Mouse (Mus musculus): ENCODE measurements around the gene Afg1l. TPM values are rescaled to one million over a fixed set of nuclear protein-coding genes. Genes with fewer than 3 reads are reported as not detected.

The Afg1l gene
- polyA plus RNA-seq, 1 experiment from 2014 or later: 7.1 TPM

- Histone ChIP-seq H3K27me3 (replicated peaks; ENCODE audit: insufficient read depth, low read length) (no peaks in the 10 kb centered on the region), H3K4me2 (replicated peaks; ENCODE audit: low read depth, low read length) (no peak overlapping the region), H3K4me1 (ENCODE audit: insufficient read depth, low read depth, low read length) (peaks cover 4% of the 10 kb centered on the region; the same call in 1 of the 2 replicates), H3K4me3 (ENCODE audit: low read depth, low read length) (no peak overlapping the region), H3K27ac (ENCODE audit: low read length) (peak overlapping the region; percentile 77), H3K36me3 (ENCODE audit: insufficient read depth, low read length) (no peaks in the 10 kb centered on the region), H3K9ac (replicated peaks; ENCODE audit: low read depth) (no peak overlapping the region), H3K9me3 (ENCODE audit: low read length) (no peaks in the 10 kb centered on the region)
- TF ChIP-seq EP300 (IDR thresholded peaks at IDR 0.05): peak; percentile 95
- no peak for TF ChIP-seq CTCF (IDR thresholded peaks at IDR 0.05)
- ATAC-seq (peak; percentile 92), DNase-seq (ENCODE audit: low spot score) (peak; percentile 93)
- WGBS: 26% methylated on average over 4 of the region's 4 CpGs
Measured at GRCm38 (mm10) chr10:42293877-42294276, 184.5 kb downstream of the Afg1l start.

- WGBS: 53% methylated on average over 5 of the region's 5 CpGs
- Histone ChIP-seq H3K27ac (ENCODE audit: low read length) (no peak overlapping the region), H3K9ac (replicated peaks; ENCODE audit: low read depth) (no peak overlapping the region), H3K4me2 (replicated peaks; ENCODE audit: low read depth, low read length) (no peak overlapping the region), H3K4me1 (ENCODE audit: insufficient read depth, low read depth, low read length) (peaks cover 4% of the 10 kb centered on the region; the same call in 1 of the 2 replicates), H3K9me3 (ENCODE audit: low read length) (no peaks in the 10 kb centered on the region), H3K27me3 (replicated peaks; ENCODE audit: insufficient read depth, low read length) (no peaks in the 10 kb centered on the region), H3K36me3 (ENCODE audit: insufficient read depth, low read length) (no peaks in the 10 kb centered on the region), H3K4me3 (ENCODE audit: low read depth, low read length) (no peak overlapping the region)
- DNase-seq (ENCODE audit: low spot score): peak; percentile 69
- TF ChIP-seq CTCF (IDR thresholded peaks at IDR 0.05) (peak; percentile 86), EP300 (IDR thresholded peaks at IDR 0.05) (no peak)
- ATAC-seq: no peak
Measured at GRCm38 (mm10) chr10:42291360-42291759, 187.0 kb downstream of the Afg1l start.

- no peak for TF ChIP-seq CTCF (IDR thresholded peaks at IDR 0.05)
- no peak for TF ChIP-seq EP300 (IDR thresholded peaks at IDR 0.05)
- Histone ChIP-seq H3K4me1 (ENCODE audit: insufficient read depth, low read depth, low read length) (no peaks in the 10 kb centered on the region), H3K9ac (replicated peaks; ENCODE audit: low read depth) (no peak overlapping the region), H3K9me3 (ENCODE audit: low read length) (no peaks in the 10 kb centered on the region), H3K4me2 (replicated peaks; ENCODE audit: low read depth, low read length) (no peak overlapping the region), H3K4me3 (ENCODE audit: low read depth, low read length) (no peak overlapping the region), H3K27ac (ENCODE audit: low read length) (no peak overlapping the region), H3K36me3 (ENCODE audit: insufficient read depth, low read length) (no peaks in the 10 kb centered on the region), H3K27me3 (replicated peaks; ENCODE audit: insufficient read depth, low read length) (no peaks in the 10 kb centered on the region)
- WGBS: 50% methylated on average over 1 of the region's 1 CpGs
- peak; percentile 57 for DNase-seq (ENCODE audit: low spot score)
- ATAC-seq: no peak; the same call in 1 of the 2 replicates
Measured at GRCm38 (mm10) chr10:42287666-42288065, 190.7 kb downstream of the Afg1l start.

GRCm38 (mm10) chr10:42278307-42278850 is 200.0 kb downstream of the Afg1l start:
- WGBS: 1% methylated on average over 38 of the region's 38 CpGs
- TF ChIP-seq CTCF (IDR thresholded peaks at IDR 0.05): no peak
- Histone ChIP-seq H3K9me3 (ENCODE audit: low read length) (no peaks in the 10 kb centered on the region), H3K27ac (ENCODE audit: low read length) (peak overlapping the region; percentile 96), H3K4me2 (replicated peaks; ENCODE audit: low read depth, low read length) (peak overlapping the region; percentile 98), H3K4me3 (ENCODE audit: low read depth, low read length) (peak overlapping the region; percentile 85), H3K4me1 (ENCODE audit: insufficient read depth, low read depth, low read length) (peaks cover 6% of the 10 kb centered on the region), H3K9ac (replicated peaks; ENCODE audit: low read depth) (peak overlapping the region; percentile 32), H3K27me3 (replicated peaks; ENCODE audit: insufficient read depth, low read length) (no peaks in the 10 kb centered on the region), H3K36me3 (ENCODE audit: insufficient read depth, low read length) (no peaks in the 10 kb centered on the region)
- no peak for DNase-seq (ENCODE audit: low spot score)
- no peak for ATAC-seq

- ATAC-seq (peak; percentile 89), DNase-seq (ENCODE audit: low spot score) (peak; percentile 99)
- Histone ChIP-seq H3K27ac (ENCODE audit: low read length) (peak overlapping the region; percentile 96), H3K9ac (replicated peaks; ENCODE audit: low read depth) (peak overlapping the region; percentile 88), H3K4me2 (replicated peaks; ENCODE audit: low read depth, low read length) (peak overlapping the region; percentile 98), H3K9me3 (ENCODE audit: low read length) (no peaks in the 10 kb centered on the region), H3K27me3 (replicated peaks; ENCODE audit: insufficient read depth, low read length) (no peaks in the 10 kb centered on the region), H3K36me3 (ENCODE audit: insufficient read depth, low read length) (no peaks in the 10 kb centered on the region), H3K4me1 (ENCODE audit: insufficient read depth, low read depth, low read length) (peaks cover 9% of the 10 kb centered on the region), H3K4me3 (ENCODE audit: low read depth, low read length) (peak overlapping the region; percentile 85)
- no peak; the same call in 1 of the 2 replicates for TF ChIP-seq CTCF (IDR thresholded peaks at IDR 0.05)
- peak; percentile 56 for TF ChIP-seq EP300 (IDR thresholded peaks at IDR 0.05)
- WGBS: under 1% methylated on average over 78 of the region's 78 CpGs
Measured at GRCm38 (mm10) chr10:42277476-42278306, 200.7 kb downstream of the Afg1l start.

- no peaks in the 10 kb centered on the region for H3K9me3 ChIP-seq (ENCODE audit: low read length)
- H3K9ac ChIP-seq (replicated peaks; ENCODE audit: low read depth): peak within 1 kb of the TSS; percentile 88
- peak; percentile 97 for DNase-seq (ENCODE audit: low spot score)
- WGBS: 0% methylated on average over 52 of the region's 88 CpGs
- no peaks in the 10 kb centered on the region for H3K27me3 ChIP-seq (replicated peaks; ENCODE audit: insufficient read depth, low read length)
- peaks cover 17% of the 10 kb centered on the region for H3K4me1 ChIP-seq (ENCODE audit: insufficient read depth, low read depth, low read length)
- H3K36me3 ChIP-seq (ENCODE audit: insufficient read depth, low read length): no peaks in the 10 kb centered on the region
- peak within 1 kb of the TSS; percentile 98 for H3K4me2 ChIP-seq (replicated peaks; ENCODE audit: low read depth, low read length)
- TF ChIP-seq CTCF (IDR thresholded peaks at IDR 0.05): peak; percentile 12; the same call in 1 of the 2 replicates
- no peak; the same call in 1 of the 2 replicates for TF ChIP-seq EP300 (IDR thresholded peaks at IDR 0.05)
- peak within 1 kb of the TSS; percentile 85 for H3K4me3 ChIP-seq (ENCODE audit: low read depth, low read length)
- peak within 1 kb of the TSS; percentile 96 for H3K27ac ChIP-seq (ENCODE audit: low read length)
- peak; percentile 77 for ATAC-seq
Measured at GRCm38 (mm10) chr10:42276507-42277345, 201.6 kb downstream of the Afg1l start, which contains the start of gene Foxo3. TSS of gene Foxo3 (minus strand) at chr10:42276755.
